Mouse (Mus musculus) megakaryocyte-erythroid progenitor cell, adult 5-6 weeks (primary cell): Measurements from ENCODE around the gene Glis3. TPM values are rescaled to one million over a fixed set of nuclear protein-coding genes. Genes with fewer than 3 reads are reported as not detected.

Experiments used
- ATAC-seq: replicated peaks from 2 replicates; pipeline ENCODE4 v1.8.0; 2016; ENCODE audit warnings: mild to moderate bottlenecking, inconsistent platforms; ENCODE audit not compliant: severe bottlenecking, poor library complexity, low FRiP score, low TSS enrichment
- total RNA-seq, 2 experiments: library from RNA; stranded (forward) in 1 of 2; stranded (reverse) in 1 of 2; fragments of 200-1000, 215-1000 nt in 1 of 2; fragments of >200 nt in 1 of 2; fragmentation: Nextera tagmentation in 1 of 2; gene quantifications; 2 replicates each; pipeline ENCODE4 v1.2.3; 2014 to 2017

Glis3 gene
- total RNA-seq, 2 experiments from 2014 or later = 0.37 to 0.80 TPM

GRCm38 (mm10) chr19:28608277-28608676, 71.6 kb downstream of the Glis3 start:
- no peak for ATAC-seq

- no peak for ATAC-seq
Measured at GRCm38 (mm10) chr19:28600866-28601265, 79.0 kb downstream of the Glis3 start.

- no peak for ATAC-seq
Measured at GRCm38 (mm10) chr19:28594215-28594614, 85.7 kb downstream of the Glis3 start.

GRCm38 (mm10) chr19:28592981-28593380, 86.9 kb downstream of the Glis3 start:
- no peak for ATAC-seq

- ATAC-seq = no peak
Measured at GRCm38 (mm10) chr19:28591736-28592477, 88.0 kb downstream of the Glis3 start.

GRCm38 (mm10) chr19:28580499-28580898, 99.4 kb downstream of the Glis3 start:
- no peak for ATAC-seq

GRCm38 (mm10) chr19:28579724-28580375, 100.0 kb downstream of the Glis3 start:
- ATAC-seq = no peak

- no peak for ATAC-seq
Measured at GRCm38 (mm10) chr19:28577023-28577422, 102.9 kb downstream of the Glis3 start.

GRCm38 (mm10) chr19:28576619-28577018, 103.3 kb downstream of the Glis3 start:
- no peak for ATAC-seq

GRCm38 (mm10) chr19:28573641-28574040, 106.2 kb downstream of the Glis3 start:
- ATAC-seq = no peak

GRCm38 (mm10) chr19:28569856-28570255, 110.0 kb downstream of the Glis3 start:
- no peak for ATAC-seq

GRCm38 (mm10) chr19:28567100-28567499, 112.8 kb downstream of the Glis3 start:
- no peak for ATAC-seq

GRCm38 (mm10) chr19:28566554-28566953, 113.3 kb downstream of the Glis3 start:
- ATAC-seq = no peak

- no peak for ATAC-seq
Measured at GRCm38 (mm10) chr19:28561697-28562002, 118.2 kb downstream of the Glis3 start.

- ATAC-seq = no peak
Measured at GRCm38 (mm10) chr19:28560801-28561696, 118.8 kb downstream of the Glis3 start.

GRCm38 (mm10) chr19:28559836-28560235, 120.0 kb downstream of the Glis3 start:
- ATAC-seq = no peak

- ATAC-seq = no peak
Measured at GRCm38 (mm10) chr19:28559400-28559799, 120.5 kb downstream of the Glis3 start.

- no peak for ATAC-seq
Measured at GRCm38 (mm10) chr19:28558661-28559060, 121.2 kb downstream of the Glis3 start.

- ATAC-seq = no peak
Measured at GRCm38 (mm10) chr19:28557559-28558328, 122.1 kb downstream of the Glis3 start.
